Mouse (Mus musculus): ENCODE measurements around the gene Rbms2.
"Not testable (repeated sequence)": the region's sequence is repeated elsewhere in the genome, so short reads cannot be mapped to it uniquely, and the experiment has no call there.

Gene Rbms2

DNA sequence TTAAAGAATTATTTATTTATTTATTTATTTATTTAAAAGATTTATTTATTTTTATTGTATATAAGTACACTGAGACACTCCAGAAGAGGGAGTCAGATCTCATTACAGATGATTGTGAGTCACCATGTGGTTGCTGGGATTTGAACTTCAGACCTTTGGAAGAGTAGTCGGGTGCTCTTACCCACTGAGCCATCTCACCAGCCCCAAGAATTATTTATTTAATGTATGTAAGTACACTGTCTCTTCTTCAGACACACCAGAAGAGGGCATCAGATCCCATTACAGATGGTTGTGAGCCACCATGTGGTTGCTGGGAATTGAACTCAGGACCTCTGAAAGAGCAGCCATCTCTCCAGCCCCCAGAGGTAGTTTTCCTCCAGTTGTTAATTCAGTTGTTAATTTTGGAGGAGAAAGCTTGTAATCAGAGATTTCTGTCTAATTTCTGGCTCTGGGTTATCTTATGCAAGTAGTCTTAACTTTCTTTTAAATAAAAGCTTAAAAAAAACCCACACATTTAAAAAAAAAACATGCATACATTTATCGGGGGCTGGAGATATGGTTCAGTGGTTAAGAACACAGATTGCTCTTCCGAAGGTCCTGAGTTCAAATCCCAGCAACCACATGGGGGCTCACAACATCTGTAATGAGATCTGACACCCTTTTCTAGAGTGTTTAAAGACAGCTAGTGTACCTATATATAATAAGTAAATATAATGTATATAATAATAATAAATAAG lies 12.1 kb upstream of the Rbms2 start:
- not testable (repeated sequence) for DNase-seq

DNA sequence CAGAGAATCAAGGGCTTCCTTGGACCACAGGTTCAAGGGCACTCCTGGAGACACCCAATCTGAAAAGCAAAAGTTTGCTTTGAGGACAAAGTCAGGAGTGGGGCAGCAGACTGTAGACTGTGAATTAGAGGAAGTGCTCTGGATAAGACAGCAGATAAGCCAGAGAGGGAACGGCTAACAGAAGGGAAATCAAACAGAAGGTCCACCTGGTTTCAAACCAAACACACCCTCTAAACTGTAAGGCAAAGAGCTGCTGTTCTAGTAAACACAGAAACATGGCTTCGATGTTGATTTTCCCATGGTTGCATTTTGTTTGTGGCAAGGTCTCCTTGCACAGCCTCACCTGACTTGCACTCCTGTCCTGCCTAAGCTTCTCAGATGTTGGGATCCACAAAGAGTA lies 11.4 kb upstream of the Rbms2 start:
- no peak for DNase-seq

DNA sequence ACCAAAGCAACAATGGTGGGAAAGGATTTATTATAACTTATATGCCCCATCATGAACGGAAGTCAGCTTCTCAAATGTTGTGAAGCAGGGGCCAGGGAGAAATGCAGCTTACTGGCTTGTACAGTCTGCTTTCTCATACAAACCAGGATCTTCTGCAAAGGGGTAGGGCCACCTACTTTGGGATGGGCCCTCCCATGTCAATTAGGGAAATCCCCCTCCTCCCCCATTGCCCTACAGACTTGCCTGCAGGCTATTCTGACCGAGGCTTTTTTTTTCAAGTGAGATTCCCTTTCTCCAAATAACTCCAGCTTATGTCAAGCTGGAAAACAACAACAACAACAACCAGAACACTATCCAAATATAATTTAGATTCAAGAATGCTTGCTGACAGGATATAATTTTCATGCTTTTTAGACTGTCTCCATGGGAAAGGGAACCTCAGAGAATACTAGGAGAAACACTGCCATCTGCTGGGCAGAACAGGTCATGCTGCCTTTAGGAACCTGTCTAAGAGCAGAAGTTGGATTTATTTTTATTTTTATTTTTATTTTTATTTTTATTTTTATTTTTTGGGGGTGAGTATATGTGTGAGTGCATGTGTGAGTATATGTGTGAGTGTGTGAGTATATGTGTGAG lies 8.3 kb upstream of the Rbms2 start:
- DNase-seq, result peak; percentile 76 to 80

DNA sequence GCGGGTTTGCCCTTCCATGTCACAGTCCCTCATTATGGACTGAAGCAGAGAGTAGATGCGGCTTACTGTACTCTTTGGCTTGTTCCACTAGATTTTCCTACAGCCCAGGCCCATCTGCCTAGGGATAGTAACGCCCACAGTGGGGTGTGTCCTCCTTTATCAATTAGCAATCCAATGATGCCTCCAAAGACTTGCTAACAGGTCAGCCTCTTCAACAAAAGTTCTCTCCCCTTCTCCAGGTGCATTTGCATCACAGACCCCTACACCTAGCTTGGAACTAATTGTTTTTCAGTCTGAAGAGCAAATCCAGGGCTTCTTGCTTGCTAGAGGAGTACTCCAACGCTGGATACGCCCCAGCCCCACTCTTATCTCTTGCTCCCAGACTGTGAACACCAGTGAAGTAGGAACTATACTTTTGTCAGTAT lies 7.1 kb upstream of the Rbms2 start:
- no peak for DNase-seq

DNA sequence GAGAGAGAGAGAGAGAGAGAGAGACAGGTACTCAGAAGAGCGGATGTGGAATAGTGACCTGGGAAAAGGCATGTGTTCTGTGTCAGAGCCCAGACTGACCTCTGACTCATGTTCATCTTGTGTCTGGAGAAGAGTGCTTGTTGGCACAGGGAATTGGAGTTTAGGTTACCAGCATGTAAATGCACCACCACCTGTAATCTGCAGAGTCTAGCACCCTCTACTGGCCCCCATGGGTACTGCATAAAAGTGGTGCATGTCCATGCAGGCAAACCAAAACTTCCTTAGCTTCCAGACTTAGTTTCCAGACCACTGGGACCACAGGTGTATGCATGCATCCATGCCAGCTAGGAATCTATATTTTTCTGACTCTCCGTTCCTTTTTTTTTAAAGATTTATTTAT lies 5.9 kb upstream of the Rbms2 start:
- peak; percentile 88 to 89 for DNase-seq

DNA sequence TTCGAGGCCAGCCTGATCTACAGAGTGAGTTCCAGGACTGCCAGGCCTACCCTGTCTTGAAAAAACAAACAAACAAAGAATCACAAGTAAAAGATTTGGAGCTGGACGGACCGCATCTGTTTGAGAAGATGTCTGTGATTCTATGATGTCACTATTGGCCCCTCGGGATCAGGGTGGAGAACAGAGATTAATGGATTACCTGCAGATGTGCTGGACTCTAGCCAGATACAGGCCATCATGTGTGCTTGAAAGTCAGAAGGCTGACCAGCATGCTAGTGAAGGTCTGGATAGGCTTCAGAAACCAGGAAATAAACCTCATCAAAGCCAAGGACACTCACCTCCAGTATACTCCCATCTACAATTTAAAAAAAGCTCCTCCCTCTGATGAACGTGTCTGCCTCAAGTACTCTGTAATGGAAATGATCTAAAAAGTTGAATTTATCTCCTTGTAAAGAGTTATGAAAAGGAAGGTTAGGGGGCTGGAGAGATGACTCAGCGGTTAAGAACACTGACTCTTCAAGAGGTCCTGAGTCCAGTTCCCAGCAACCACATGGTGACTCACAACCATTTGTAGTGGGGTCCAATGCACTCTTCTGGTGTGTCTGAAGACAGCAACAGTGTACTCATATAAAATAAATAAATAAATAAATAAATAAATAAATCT lies 5.3 kb upstream of the Rbms2 start:
- DNase-seq, result no peak

DNA sequence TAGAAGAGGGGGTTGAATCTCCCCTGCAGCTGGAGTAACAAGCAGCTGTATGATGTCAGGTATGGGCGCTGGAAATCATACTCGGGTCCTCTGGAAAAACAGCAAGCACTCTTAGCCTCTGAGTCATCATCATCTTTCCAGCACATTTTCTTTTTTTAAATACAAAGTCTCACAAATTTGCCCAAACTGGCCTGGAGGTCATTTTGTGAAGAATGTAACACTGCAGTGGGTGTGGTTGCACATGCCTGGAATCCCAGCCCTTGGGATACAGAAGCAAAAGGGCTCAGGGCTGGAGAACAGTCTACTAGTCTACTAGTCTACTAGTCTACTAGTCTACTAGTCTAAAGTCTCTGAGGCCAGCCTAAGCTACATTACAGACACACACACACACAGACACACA lies 4.2 kb upstream of the Rbms2 start:
- no peak for DNase-seq

DNA sequence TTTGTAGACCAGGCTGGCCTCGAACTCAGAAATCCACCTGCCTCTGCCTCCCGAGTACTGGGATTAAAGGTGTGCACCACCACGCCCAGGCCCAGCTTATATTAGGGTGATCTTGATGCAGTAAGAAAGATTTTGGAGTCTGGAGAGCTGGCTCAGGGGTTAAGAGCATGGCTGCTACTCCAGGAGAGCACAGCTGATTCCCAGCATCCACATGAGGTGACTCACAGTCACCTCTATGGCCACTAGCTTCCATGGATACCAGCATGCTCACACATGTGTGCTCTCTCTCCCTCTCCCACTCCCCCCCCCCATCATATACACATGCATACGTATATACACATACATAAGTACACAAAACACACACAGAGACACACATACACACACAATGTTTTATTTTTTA lies 2.8 kb downstream of the Rbms2 start:
- DNase-seq, result no peak

DNA sequence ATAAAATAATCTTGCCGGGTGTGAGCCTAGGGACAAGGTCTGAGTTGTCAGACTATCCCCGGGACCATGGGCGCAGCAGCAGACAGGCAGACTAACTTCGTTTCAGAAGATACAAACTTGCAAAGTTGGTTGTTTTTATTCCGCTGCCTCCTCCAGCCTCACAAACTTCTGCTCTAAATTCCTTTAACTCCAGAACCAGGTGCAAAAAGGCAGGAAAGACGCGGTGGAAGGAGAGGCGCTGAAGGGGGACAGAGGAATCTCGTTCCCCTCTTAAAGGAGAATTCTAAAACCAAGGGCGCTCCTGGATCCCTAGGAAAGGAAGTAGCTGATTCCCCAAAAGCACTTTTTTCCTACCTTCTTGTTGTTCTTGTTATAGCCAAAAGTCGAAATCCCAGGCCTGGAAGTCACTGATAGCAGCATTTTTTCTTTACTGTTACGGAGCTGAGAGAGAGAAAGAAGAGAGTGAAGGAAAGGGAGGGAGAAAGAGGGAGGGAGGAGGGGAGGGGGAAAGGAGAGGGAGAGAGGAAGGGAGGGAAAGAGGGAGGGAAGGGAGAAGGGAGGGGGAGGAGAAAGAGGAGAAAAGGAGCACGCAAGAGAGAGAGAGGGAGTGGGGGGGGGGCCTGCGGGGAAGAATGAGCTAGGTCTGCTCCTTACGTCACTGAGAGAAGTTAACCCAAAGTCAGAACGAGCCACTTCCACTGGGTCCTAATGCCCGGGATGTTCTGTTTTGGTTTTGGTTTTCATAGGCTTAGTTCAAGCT lies 3.9 kb downstream of the Rbms2 start:
- DNase-seq, result peak; percentile 64 to 73

DNA sequence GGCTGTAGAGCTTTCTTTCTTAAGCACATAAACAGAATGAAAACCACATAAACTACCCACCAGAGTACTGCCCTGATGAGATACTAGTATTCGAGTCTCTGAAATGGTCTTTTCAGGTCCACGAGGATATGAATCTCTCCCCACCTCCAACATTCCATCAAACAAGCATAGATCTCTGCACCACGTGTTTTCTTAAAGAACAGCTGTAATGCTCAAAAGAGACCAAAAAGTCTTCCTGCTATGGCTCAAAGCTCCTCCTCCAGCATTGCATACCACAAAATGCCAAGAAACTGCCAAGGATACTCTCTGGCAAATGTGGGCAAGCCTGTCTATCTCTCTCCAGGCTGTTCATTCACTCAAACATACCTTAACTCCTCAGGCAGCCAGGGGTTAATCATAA lies 4.8 kb downstream of the Rbms2 start:
- DNase-seq, result no peak

DNA sequence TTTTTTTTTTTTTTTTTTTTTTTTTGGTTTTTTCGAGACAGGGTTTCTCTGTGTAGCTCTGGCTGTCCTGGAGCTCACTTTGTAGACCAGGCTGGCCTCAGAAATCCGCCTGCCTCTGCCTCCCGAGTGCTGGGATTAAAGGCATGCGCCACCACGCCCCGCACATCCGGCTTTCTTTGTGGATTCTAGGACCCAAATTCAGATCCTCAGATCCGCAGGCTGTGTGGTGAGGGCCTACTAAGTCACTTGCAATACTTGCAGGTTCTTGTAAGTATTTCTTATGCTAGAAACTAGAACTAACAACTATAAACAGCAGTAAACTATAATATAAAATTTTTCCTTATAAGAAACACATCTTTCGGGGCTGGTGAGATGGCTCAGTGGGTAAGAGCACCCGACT lies 8.7 kb downstream of the Rbms2 start:
- not testable (repeated sequence) for DNase-seq

DNA sequence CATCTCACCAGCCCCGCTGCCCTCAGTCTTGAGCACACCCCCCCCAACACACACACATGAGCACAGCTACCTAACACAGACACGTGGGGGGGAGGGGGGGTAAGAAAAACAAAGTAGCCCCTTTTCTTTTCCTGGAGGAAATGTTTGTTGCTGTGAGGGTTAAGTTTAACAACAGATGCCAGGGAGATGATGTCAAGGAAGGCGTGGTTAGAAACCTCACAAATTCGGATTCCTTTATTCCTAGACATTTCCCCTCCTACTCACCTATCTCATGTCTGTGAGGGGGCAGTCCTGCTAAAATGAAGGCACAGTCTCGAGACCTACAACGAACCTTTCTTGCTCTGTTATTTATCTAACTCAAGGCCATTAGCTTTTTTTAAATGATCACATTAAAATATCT lies 13.0 kb downstream of the Rbms2 start:
- no peak for DNase-seq

DNA sequence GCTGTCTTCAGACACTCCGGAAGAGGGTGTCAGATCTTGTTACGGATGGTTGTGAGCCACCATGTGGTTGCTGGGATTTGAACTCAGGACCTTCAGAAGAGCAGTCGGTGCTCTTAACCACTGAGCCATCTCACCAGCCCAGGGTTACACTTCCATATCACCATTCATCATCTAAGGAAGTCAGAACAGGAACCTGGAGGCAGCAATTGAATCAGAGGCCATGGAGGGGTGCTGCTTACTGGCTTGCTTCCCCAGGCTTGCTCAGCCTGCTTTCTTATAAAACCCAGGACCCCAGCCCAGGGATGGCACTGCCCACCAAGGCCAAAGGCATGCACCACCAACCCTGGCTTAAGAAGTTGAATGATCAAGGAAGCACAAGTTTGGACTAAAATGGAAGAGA lies 14.4 kb downstream of the Rbms2 start:
- DNase-seq, result not testable (repeated sequence)

DNA sequence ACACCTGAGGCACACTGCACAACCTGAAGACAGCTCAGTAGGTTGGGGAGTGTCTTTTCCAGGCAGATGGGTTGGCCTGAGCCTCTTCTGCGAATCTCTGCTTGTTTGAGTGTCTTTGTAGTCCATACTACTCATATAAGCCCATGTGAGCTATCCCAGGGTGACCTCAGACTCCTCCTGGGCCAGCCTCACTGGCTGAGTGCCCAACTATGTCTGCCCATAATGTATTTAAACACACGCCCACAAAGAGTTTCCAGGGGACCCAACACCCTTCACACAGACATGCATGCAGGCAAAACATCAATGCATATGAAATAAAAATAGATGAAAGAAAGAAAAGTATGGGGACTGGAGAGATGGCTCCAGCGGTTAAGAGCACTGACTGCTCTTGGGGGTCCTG lies 26.1 kb downstream of the Rbms2 start:
- DNase-seq, result no peak

DNA sequence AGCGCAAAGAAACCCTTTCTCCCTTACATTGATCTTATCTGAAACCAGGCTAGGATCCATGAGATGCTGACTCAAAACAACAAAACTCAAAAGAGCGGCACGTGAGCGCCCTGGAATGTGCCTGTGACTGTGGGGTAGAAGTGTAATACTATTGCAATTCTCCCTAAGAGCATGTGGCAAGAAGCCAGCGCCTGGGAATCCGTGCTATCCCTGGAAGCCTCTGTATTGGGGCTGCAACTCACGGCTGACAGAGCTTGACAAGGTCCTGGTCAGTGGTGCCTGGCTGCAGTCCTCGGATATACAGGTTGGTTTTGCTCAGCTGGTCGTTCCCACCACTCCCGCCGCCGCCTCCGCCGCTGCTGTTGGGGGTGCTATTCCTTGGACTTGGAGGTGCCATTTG lies 29.2 kb downstream of the Rbms2 start:
- DNase-seq, result no peak

DNA sequence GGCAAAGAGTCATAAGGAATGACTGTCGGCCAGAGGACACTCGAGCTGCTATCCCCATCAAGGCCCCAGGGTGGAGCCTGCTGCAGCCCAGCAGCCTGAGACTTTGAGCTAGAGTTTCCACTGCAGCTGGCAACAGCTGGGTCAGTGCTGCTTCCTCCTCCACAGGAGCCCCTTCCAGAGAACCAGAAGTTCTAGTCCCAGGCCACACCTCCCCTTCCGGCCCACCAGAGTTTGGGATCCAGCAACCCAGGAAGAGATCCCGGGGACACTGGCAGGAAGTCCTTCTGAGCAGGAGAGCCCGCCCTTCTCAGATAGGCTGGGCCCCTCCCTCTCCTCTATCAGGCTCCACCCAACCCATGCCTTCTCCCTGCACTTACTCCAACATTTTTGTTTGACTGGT lies 30.5 kb downstream of the Rbms2 start:
- peak; percentile 10 to 20 for DNase-seq

DNA sequence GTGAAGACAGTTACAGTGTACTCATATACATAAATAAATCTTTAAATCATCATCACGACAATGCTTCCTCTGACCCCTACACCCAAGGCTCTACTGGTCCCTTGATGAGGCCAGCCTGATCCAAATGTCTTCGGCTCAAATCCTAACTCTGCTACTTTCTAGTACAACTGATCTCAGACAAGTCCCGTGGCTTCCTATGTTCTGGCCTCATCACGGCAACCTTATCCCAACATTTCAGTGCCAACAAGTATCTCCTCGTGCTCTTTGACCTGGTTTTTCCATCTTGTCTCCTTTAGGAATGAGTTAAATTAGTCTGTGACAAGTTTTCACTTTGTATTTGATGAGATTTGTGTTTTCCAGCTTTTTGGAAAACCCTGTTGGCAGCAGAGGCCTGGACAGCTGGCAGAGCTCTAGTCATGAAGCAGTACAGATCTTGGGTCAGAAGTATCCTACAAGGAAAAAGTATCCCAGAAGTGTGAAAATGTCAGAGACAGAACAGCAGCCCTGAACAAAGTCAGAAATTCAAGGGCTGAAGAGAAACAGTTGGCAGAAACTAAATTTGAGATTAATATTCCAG lies 31.2 kb downstream of the Rbms2 start:
- DNase-seq, result no peak

DNA sequence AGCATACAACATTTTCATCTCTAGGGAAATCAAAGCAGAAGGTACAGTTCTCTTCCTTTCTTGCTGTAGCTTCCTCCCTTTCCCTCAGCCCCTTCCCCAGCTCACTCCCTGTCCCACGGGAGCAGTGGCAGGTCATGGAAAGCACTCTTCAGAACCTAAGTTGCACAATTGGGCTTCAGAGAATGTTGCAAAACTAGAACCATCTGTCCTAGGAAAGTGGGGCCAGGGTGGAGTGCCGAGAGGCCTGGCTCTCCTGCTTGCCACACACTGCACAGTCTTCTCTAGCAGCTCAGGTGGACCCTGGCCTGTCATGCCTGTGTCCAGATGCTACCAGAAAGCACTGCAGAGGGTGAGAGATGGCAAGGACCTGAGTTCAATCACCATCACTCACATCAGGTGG lies 35.1 kb downstream of the Rbms2 start:
- no peak for DNase-seq

DNA sequence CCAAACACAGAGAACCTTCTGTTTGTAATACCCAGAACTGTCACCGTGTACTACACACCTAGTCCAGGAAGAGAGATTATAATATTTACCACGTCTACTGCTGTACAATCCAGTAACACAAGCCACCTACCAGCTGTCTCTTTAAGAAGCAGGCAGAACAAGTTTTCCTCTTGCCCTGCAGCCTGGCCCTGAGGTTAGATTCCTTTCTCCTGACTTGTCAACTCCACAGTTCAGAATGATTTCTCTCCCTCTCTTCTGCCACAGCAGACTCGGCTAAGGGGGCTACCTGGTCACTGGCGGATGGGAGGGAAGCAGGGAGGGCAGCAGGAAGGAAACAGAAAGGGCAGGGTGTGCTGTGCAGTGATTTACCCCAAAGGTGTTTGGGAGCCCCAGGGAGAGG lies 36.4 kb downstream of the Rbms2 start:
- DNase-seq, result no peak

DNA sequence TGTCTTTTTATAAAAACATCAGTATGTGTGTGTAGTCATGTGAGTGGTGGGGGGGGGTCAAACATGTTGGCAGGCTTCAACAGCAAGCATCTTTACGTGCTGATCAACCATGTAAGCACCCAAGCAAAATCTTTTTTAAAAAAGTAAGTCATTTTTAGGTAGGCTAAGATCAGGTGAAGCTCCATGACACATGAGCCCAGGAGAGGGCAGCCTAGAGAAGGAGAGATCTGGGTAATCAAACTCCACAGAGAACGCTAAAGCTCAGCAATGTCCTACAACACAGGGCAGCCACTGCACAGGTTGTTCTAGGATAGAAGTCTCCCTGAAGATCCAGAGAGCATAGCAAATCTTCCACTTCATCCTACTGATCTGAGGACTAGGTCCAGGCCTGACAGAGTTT lies 37.9 kb downstream of the Rbms2 start:
- DNase-seq, result no peak

DNA sequence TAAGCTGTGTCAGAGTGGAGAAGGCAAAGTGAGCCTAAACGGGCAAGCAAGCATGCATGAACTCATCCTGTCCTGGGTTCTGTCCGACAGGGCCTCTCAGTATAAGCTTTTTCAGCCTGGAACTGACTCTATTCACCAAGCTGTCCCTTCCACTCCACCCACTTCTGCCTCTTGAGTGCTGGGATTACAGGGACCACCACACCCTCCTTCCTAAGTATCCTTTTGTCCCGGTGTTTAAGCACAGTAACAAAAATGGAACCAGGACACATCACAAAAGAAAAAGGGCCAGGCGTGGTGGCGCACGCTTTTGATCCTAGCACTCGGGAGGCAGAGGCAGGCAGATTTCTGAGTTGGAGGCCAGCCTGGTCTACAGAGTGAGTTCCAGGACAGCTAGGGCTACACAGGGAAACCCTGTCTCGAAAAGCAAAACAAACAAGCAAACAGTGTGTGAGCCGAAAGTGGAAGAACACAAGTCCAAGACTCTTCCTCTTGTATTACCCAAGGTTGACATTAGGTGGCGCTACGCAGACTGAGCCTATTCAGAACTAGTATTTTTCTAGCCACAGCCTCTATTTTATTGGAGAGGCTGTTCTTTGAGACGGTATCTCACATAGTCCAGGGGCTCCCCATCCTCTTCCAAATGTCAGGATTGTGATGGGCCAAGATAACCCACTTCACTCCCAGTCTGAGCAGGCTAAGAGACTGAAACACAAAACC lies 39.7 kb downstream of the Rbms2 start:
- peak; percentile 75 to 77 for DNase-seq

DNA sequence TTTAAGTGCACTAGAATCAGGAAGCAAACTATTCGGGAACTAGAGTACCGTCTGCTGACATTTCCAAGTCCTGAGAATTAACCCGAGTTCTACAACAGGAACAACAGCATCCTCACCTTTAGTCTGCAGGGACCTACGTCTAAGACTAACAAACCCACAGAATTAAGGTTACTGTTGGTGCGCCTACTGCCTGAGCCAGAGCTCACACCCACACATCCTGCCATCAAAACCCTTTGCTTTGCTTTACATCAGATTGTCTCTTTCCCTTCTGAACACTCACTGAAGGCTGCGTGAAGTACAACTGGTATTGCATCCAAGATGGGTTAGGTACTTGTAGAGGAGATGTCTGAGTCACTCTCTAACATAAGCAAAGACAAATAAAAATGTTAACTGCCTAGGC lies 44.7 kb downstream of the Rbms2 start:
- no peak for DNase-seq

All from B cell, adult 2 months (primary cell).